Mouse (Mus musculus): Measurements from ENCODE around the gene Slc30a10. TPM values are rescaled to one million over a fixed set of nuclear protein-coding genes. Genes with fewer than 3 reads are reported as not detected.

Slc30a10 gene
- polyA plus RNA-seq, 1 experiment from 2014 or later, result not detected

Other genes starting within 250 kb of the Slc30a10 start
- 19.2 to 23.9 TPM (median 22.4 TPM) in 3 replicates for gene Iars2, start 125.5 kb upstream of the Slc30a10 start, polyA plus RNA-seq (2018)
- gene Bpnt1, start 122.7 kb upstream of the Slc30a10 start, polyA plus RNA-seq (2018), result 16.3 to 36.1 TPM (median 25.1 TPM) in 3 replicates
- 29.3 to 59.6 TPM (median 55.0 TPM) in 3 replicates for gene Eprs, start 91.8 kb upstream of the Slc30a10 start, polyA plus RNA-seq (2018)